Mouse (Mus musculus) megakaryocyte, embryonic 14.5 days (primary cell): ENCODE results near the gene Gm27029.

Experiments used
- FLI1 ChIP-seq: IDR thresholded peaks from 2 replicates; pipeline ENCODE4 v1.6.1; 2012; ENCODE audit warnings: low read length, inconsistent platforms, mixed read lengths
- GATA1 ChIP-seq: IDR thresholded peaks from 3 replicates; pipeline ENCODE4 v1.6.1; 2012; ENCODE audit warnings: mixed read lengths, low read length, inconsistent platforms, borderline replicate concordance

DNA sequence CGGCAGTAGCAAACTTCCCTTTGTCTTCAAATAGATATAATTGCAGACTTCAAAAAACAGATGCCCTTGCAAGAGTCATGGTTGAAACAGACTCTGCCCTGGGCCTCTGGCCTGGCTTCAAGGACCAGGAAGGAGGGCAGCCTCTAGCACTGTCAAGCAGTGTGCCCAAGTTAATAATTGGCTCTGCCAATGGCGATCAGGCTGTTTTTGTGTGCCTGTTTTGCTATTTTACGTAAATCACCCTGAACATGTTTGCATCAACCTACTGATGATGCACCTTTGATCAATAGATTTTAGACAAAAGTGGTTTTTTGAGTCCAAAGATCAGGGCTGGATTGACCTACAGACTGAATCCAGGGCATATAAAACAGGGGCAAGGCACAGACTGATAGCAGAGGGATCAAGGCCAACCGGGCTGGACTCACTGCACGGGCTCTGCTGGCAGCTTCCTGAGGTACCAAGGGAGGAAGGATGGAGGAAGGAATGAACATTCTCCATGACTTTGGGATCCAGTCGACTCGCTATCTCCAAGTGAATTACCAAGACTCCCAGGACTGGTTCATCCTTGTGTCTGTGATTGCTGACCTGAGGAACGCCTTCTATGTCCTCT, 57.2 kb downstream of the Gm27029 start, which contains the start of gene G6pc:
- TF ChIP-seq GATA1 (no peak), FLI1 (no peak)
